Mouse (Mus musculus) embryo, embryonic 11 days (tissue): ENCODE measurements at regions not wholly inside any gene's neighbourhood (a gene's known extent, or its start where the extent isn't known, plus 50 kb on each side); places are given as distances from the start of the nearest gene placed in this dataset.
"Not testable (repeated sequence)": the region's sequence is repeated elsewhere in the genome, so short reads cannot be mapped to it uniquely, and the experiment has no call there.

Experiments used
- DNase-seq: peaks from one replicate; pipeline ENCODE4 v3.0.0-alpha.2; 2015

- DNase-seq: peak; percentile 27
Measured at GRCm38 (mm10) chr19:19347017-19347416, 236.0 kb upstream of the Rorb start.

GRCm38 (mm10) chr19:19344426-19344811 lies 233.4 kb upstream of the Rorb start:
- DNase-seq: no peak

GRCm38 (mm10) chr19:19343702-19344425 lies 232.9 kb upstream of the Rorb start:
- peak; percentile 1 for DNase-seq

- not testable (repeated sequence) for DNase-seq
Measured at GRCm38 (mm10) chr19:19307142-19307541, 196.1 kb upstream of the Rorb start.

DNA sequence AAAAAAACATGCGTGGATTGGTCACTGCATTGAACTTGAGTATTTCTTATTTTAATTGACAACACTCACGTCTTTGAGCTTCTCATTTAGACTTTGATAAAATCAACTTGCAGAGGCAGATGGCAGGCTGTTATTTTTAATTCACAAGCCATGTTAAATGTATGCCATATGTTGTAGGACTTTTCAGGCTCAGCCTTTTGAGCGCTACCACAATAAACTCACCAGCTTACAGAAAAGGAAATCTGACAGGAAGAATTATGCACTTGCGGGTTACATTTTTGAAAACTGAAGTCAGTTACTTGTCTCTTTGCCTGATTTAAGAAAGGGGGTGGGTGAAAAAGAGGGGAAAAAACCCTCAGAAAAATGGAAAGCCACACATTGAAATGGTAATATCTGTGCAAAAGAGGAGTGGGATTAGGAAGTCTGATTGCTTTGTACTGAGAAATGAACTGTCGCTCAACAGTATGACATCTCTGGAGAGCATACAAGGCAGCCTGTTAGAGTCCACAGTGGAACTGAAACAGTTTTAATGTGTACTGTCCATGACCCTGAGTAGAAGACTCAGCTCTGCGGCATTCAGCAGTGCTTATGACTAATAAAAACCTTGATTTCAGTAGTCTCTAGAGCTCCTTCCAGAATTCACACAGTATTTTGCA lies 195.6 kb upstream of the Rorb start:
- DNase-seq: no peak

GRCm38 (mm10) chr19:19285864-19286263 lies 174.9 kb upstream of the Rorb start:
- not testable (repeated sequence) for DNase-seq

DNA sequence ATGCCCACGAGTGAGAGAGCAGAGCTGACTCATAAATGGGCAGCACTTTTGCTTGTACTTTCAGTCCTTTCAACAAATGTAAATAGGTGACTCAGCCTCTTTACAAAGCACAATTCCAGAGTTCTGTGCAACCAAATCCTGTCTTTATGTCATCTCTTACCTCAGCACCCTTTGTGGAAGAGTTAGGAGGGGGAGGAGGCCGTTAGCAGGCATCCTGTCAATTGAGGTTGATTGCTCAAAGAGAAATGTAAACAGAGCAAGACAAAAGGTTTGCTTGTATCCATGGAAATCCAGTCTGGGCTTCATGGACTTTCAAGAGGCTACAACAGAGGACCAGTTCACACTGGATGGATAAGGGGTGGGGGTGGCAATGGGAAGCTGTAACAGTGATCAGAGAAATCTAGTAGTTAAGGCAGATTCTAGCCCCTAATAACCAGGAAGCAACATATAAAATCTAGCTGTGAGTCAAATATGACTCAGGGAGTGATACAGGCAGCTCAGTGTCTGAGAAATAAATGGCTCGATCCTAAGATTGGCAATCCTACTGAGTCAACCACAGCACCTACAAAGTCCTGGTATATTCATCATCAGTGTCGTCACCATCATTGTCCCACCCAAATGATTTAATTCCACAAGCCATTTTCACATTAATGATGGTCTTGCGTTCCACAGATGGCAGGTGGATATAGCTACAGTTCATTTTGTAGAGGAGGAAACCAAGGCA lies 136.0 kb upstream of the Rorb start:
- DNase-seq: peak; percentile 20

DNA sequence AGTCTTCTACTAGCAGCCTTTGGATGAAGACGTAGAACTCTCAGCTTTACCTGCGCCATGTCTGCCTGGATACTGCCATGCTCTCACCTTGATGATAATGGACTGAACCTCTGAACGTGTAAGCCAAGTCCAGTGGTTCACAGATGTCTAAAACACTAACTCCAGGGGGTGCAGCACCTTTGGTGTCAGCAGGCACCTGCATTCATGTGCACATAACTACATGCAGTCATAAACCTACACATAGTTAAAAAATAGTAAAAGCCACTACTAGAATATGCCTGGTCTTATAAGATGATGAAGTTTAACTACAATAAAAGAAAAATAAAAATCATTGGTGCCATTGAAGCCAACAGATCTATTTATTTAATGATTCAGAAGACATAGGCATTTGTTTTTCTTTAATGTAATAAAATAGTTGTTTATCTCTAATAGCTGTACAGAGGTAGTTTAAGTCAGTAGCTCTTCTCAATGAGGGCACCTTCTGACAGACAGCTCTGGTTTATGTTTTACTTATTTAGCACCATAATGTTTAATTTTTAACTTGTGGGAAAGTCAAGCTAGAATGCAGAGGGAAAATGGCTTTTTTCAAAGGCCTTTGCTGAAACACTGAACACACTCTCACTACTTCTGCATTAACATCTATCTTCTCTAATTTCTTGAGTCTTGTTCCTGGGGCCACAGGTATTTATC lies 118.5 kb upstream of the Rorb start:
- no peak for DNase-seq

- no peak for DNase-seq
Measured at GRCm38 (mm10) chr19:19220826-19221225, 109.8 kb upstream of the Rorb start.

- no peak for DNase-seq
Measured at GRCm38 (mm10) chr19:19219352-19219751, 108.4 kb upstream of the Rorb start.

DNA sequence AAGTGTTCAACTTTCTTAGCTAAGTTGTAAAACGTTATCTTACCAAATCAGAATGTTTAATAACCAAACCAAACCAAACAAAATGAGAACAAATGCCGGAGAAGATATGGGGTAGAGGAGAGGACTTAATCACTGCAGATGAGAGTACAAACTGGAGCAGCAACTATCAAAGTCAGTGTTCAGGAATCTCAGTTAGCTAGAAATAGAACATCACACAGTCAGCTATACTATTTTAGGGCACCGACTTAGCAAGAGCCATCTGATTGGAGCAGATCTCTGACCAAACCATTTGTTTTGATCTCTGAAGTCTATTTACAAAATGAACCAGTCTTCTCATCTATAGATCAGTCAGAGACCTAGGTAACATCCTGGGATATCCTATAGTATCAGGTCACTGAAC lies 107.7 kb upstream of the Rorb start:
- no peak for DNase-seq

DNA sequence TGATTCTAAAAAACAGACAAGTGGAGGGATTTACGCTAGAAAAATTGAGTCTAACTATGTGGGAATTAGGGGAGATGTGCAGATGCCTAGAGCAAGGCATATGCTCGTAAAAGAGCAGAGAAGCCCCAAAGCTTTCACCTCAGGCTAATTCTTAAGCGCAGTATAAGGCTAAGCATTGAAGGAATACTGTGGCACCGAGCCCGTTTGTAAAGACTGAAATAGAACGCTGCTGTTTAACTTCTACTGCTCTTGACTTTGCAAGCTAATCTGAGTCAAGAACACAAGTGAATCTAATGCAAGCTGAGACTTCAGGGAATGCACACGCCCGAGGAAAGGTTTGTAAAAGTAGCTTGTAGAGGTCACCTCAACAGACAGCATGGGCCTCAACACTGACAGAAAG lies 88.5 kb upstream of the Rorb start:
- DNase-seq: no peak

DNA sequence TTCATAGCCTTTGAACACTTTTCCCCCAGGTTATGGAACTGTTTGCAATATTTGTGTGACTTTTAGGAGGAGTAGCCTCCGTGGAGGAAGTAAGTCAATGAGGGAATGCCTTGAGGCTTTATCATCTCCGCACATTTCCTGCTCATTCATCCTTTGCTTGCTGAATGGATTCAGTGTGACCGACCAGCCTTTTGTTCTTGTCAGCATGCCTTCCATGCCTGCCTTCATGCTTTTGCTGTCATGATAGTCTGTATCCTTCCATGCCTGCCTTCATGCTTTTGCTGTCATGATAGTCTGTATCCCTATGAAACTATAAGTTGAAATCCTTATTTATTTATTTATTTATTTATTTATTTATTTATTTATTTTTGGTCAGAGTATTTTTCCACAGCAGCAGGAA lies 87.8 kb upstream of the Rorb start:
- peak; percentile 22 for DNase-seq

DNA sequence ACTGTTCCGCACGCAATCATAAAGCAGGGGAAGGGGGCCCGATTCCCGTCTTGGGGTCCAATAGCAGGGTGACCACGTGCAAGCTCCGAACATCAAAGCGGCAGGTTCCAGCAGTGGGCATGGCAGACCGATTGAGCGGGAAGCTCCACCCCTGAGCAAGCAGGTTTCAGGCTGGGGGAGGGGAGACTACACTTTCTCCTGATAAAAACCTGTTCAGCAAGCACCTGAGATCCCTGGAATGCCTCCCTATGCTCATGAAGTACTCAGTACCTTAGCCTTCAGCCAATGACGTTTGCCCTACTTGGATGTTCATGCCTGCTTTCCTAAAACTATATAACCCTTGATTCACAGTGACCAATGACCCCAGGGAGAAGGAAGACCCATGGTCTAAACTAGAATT lies 83.7 kb upstream of the Rorb start:
- DNase-seq: no peak

GRCm38 (mm10) chr19:19194306-19194705 lies 83.3 kb upstream of the Rorb start:
- DNase-seq: no peak

DNA sequence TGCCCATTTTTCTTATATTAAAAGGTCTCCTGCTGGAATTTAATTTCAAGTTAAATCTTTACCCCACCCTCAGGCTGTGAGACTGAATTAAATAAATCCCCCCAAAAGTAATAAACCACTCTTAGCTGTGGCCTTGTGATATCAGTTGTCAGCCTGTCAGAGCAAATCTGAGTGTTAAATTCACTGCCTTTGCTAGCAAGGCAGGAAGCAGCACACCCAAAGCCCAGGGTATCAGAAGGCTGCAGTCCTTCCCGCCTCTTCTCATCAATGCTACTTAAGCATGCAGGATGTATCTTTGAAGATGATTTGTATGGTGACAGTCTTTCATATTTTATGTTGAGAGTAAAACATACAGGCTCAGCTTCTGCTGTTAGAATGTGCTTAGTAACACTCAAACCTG lies 61.8 kb upstream of the Rorb start:
- DNase-seq: no peak

GRCm38 (mm10) chr19:19170807-19171206 lies 59.8 kb upstream of the Rorb start:
- no peak for DNase-seq
